Mouse (Mus musculus) lung, postnatal 0 days (tissue): ENCODE data around the gene Glis2. TPM values are rescaled to one million over a fixed set of nuclear protein-coding genes. Genes with fewer than 3 reads are reported as not detected.

Experiments
- ATAC-seq: fragments of 200-750 bp; cut with Nextera tagmentation; 2 replicates; pipeline ENCODE4 v1.8.0; 2017; ENCODE audit warnings: moderate library complexity
- DNase-seq: peaks from one replicate; pipeline ENCODE4 v3.0.0-alpha.2; 2016; ENCODE audit warnings: low spot score
- H3K27ac ChIP-seq: fragments of 300-500 bp; sonication (generic); 2 replicates; pipeline ENCODE4 v1.5.1; 2014; ENCODE audit warnings: antibody characterized with exemption, mild to moderate bottlenecking, low read length, mixed read lengths
- H3K27me3 ChIP-seq: fragments of 300-500 bp; sonication (generic); replicated peaks from 2 replicates; pipeline ENCODE4 v1.6.1; 2014; ENCODE audit warnings: low read length, mixed read lengths; ENCODE audit not compliant: insufficient read depth
- H3K36me3 ChIP-seq: fragments of 300-500 bp; sonication (generic); 2 replicates; pipeline ENCODE4 v1.6.1; 2014; ENCODE audit warnings: low read length, mixed read lengths; ENCODE audit not compliant: insufficient read depth
- H3K4me1 ChIP-seq: fragments of 300-500 bp; sonication (generic); 2 replicates; pipeline ENCODE4 v1.6.1; 2014; ENCODE audit warnings: antibody characterized with exemption, low read depth, low read length, mixed read lengths; ENCODE audit not compliant: insufficient read depth
- H3K4me2 ChIP-seq: fragments of 300-500 bp; sonication (generic); replicated peaks from 2 replicates; pipeline ENCODE4 v1.6.1; 2014; ENCODE audit warnings: low read depth, mild to moderate bottlenecking, low read length, moderate library complexity, mixed read lengths
- H3K4me3 ChIP-seq: fragments of 300-500 bp; sonication (generic); 2 replicates; pipeline ENCODE4 v1.5.1; 2014; ENCODE audit warnings: low read depth, low read length
- H3K9ac ChIP-seq: fragments of 300-500 bp; sonication (generic); replicated peaks from 2 replicates; pipeline ENCODE4 v1.6.1; 2014; ENCODE audit warnings: low read depth, mild to moderate bottlenecking
- H3K9me3 ChIP-seq: fragments of 300-500 bp; sonication (generic); 2 replicates; pipeline ENCODE4 v1.6.1; 2016; ENCODE audit warnings: low read length, mixed read lengths
- CTCF ChIP-seq: IDR thresholded peaks from 2 replicates; pipeline ENCODE4 v1.5.1; 2016; ENCODE audit warnings: antibody characterized with exemption, mild to moderate bottlenecking
- EP300 ChIP-seq: IDR thresholded peaks from 2 replicates; pipeline ENCODE4 v1.6.1; 2016; ENCODE audit warnings: antibody characterized with exemption, mild to moderate bottlenecking, control low read depth
- WGBS: fragments of 180-500 bp; shearing (Covaris S2); extraction: QIAGEN DNeasy Blood & Tissue Kit; methylation state at CpG from one replicate; pipeline ENCODE4 v1.1.7; 2014; 5-methylcytosine and 5-hydroxymethylcytosine counted together
- polyA plus RNA-seq: library from polyadenylated mRNA; unstranded; fragments of >200 nt; fragmentation: Nextera tagmentation; extraction: Ambion mirVana; gene quantifications from 2 replicates; pipeline ENCODE4 v1.2.1, GENCODE M21; 2015

Glis2 gene
- polyA plus RNA-seq, 1 experiment from 2014 or later = 20.7 TPM

GRCm38 (mm10) chr16:4595527-4595963 lies 1.0 kb downstream of the Glis2 start:
- Histone ChIP-seq H3K27me3 (no peaks in the 10 kb centered on the region), H3K9ac (peak overlapping the region; percentile 65; the same call in 1 of the 2 replicates), H3K27ac (peak overlapping the region; percentile 88), H3K4me3 (peak overlapping the region; percentile 79), H3K9me3 (no peaks in the 10 kb centered on the region), H3K36me3 (no peaks in the 10 kb centered on the region), H3K4me2 (peak overlapping the region; percentile 78), H3K4me1 (peaks cover 35% of the 10 kb centered on the region)
- 4% methylated on average over 5 of the region's 5 CpGs for WGBS
- TF ChIP-seq EP300 = no peak
- TF ChIP-seq CTCF = peak; percentile 41
- peak; percentile 43 for DNase-seq
- ATAC-seq = peak; percentile 29

GRCm38 (mm10) chr16:4596141-4596728 lies 1.7 kb downstream of the Glis2 start:
- no peak overlapping the region for H3K9ac ChIP-seq
- TF ChIP-seq EP300 (no peak), CTCF (no peak)
- no peaks in the 10 kb centered on the region for H3K27me3 ChIP-seq
- DNase-seq (no peak), ATAC-seq (no peak)
- peak overlapping the region; percentile 79; the same call in 1 of the 2 replicates for H3K4me3 ChIP-seq
- 21% methylated on average over 3 of the region's 3 CpGs for WGBS
- peaks cover 35% of the 10 kb centered on the region for H3K4me1 ChIP-seq
- no peaks in the 10 kb centered on the region for H3K9me3 ChIP-seq
- H3K27ac ChIP-seq = peak overlapping the region; percentile 71
- H3K4me2 ChIP-seq = peak overlapping the region; percentile 78
- H3K36me3 ChIP-seq = no peaks in the 10 kb centered on the region

- Histone ChIP-seq H3K36me3 (no peaks in the 10 kb centered on the region), H3K4me3 (no peak overlapping the region), H3K9me3 (no peaks in the 10 kb centered on the region), H3K4me1 (peaks cover 35% of the 10 kb centered on the region), H3K9ac (no peak overlapping the region), H3K4me2 (peak overlapping the region; percentile 78; the same call in 1 of the 2 replicates), H3K27me3 (no peaks in the 10 kb centered on the region), H3K27ac (peak overlapping the region; percentile 54)
- TF ChIP-seq EP300 = no peak
- DNase-seq = no peak
- no peak for ATAC-seq
- WGBS = 42% methylated on average over 2 of the region's 2 CpGs
Observed at GRCm38 (mm10) chr16:4596836-4597235, 2.3 kb downstream of the Glis2 start.

DNA sequence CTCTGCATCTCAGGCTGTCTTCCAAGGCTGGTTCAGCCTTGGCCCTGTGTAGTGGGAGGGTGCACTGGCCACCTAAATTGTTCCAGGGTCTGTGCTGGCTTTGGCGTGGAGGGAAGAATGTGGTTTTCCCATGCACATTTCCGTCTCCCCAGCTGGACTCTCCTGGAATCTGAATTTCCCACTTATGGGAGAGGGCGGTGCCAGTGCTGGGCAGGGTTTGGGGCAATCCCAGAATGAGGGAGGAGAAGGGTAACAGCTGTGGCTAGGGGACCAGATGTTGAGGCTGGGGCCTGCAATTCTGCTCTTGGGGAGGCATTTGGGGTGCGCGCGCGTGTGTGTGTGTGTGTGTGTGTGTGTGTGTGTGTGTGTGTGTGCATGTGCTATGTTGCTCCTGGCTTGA lies 2.8 kb downstream of the Glis2 start:
- H3K4me3 ChIP-seq = no peak overlapping the region
- peak overlapping the region; percentile 54; the same call in 1 of the 2 replicates for H3K27ac ChIP-seq
- DNase-seq (peak; percentile 69), ATAC-seq (no peak)
- H3K9me3 ChIP-seq = no peaks in the 10 kb centered on the region
- peaks cover 35% of the 10 kb centered on the region for H3K4me1 ChIP-seq
- TF ChIP-seq CTCF (no peak), EP300 (no peak)
- H3K36me3 ChIP-seq = no peaks in the 10 kb centered on the region
- H3K4me2 ChIP-seq = peak overlapping the region; percentile 78; the same call in 1 of the 2 replicates
- no peaks in the 10 kb centered on the region for H3K27me3 ChIP-seq
- WGBS = 22% methylated on average over 3 of the region's 7 CpGs
- no peak overlapping the region for H3K9ac ChIP-seq

DNA sequence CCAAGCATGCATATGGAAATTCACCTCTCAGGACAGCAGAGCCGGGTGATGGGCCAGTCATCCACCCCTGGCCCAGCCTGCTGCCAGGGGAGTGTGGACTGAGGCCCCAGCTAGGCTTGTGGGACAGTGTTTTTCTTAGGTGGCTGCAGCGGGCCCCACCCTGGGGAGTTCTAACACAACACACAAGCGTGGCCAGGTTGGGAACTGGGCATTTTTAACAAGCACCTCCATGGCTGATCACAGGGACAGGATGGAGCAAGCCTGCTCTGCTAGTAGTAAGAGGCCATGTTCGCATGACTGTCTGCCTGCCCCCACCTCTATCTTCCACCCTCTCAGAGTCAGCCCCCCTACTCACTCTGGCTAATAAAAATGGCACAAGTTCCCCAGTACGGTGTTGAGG lies 3.5 kb downstream of the Glis2 start:
- H3K4me2 ChIP-seq = no peak overlapping the region
- ATAC-seq (no peak), DNase-seq (no peak)
- peaks cover 34% of the 10 kb centered on the region for H3K4me1 ChIP-seq
- H3K27me3 ChIP-seq = no peaks in the 10 kb centered on the region
- TF ChIP-seq EP300 = no peak
- TF ChIP-seq CTCF = no peak
- 64% methylated on average over 5 of the region's 5 CpGs for WGBS
- H3K9me3 ChIP-seq = no peaks in the 10 kb centered on the region
- no peaks in the 10 kb centered on the region for H3K36me3 ChIP-seq
- H3K9ac ChIP-seq = no peak overlapping the region
- no peak overlapping the region for H3K4me3 ChIP-seq
- H3K27ac ChIP-seq = no peak overlapping the region; the same call in 1 of the 2 replicates

- H3K4me3 ChIP-seq = no peak overlapping the region
- no peak for DNase-seq
- H3K27ac ChIP-seq = no peak overlapping the region
- no peaks in the 10 kb centered on the region for H3K9me3 ChIP-seq
- ATAC-seq = no peak
- no peak overlapping the region for H3K9ac ChIP-seq
- H3K4me1 ChIP-seq = peaks cover 35% of the 10 kb centered on the region
- no peak for TF ChIP-seq CTCF
- no peak for TF ChIP-seq EP300
- H3K27me3 ChIP-seq = no peaks in the 10 kb centered on the region
- WGBS = 34% methylated on average over 6 of the region's 6 CpGs
- no peaks in the 10 kb centered on the region for H3K36me3 ChIP-seq
- H3K4me2 ChIP-seq = no peak overlapping the region
Observed at GRCm38 (mm10) chr16:4598891-4599543, 4.5 kb downstream of the Glis2 start.
